Mouse (Mus musculus): ENCODE results near the gene Nod2. TPM values are rescaled to one million over a fixed set of nuclear protein-coding genes. Genes with fewer than 3 reads are reported as not detected.

Nod2 gene
- total RNA-seq (2012; rRNA removed), result 0.42 and 0.50 TPM in 2 replicates
- under 1 TPM in 1 of 2 experiments, not detected in 1; 0.22 TPM for polyA plus RNA-seq (2012; ENCODE audit: insufficient read depth in 1 of 2, insufficient read length in 2 of 2, low read depth in 1 of 2, low replicate concordance in 2 of 2, missing spikeins in 1 of 2)

- H3K79me2 ChIP-seq (ENCODE audit: control insufficient read depth, insufficient read depth, low read length, poor library complexity), result no peaks in the 10 kb centered on the region
- H3K27ac ChIP-seq (ENCODE audit: control insufficient read depth, low read depth, low read length), result no peak within 1 kb of the TSS
- H3K27me3 ChIP-seq (ENCODE audit: control insufficient read depth in 1 of 2, insufficient read depth in 2 of 2, low read length in 2 of 2), result no peaks in the 10 kb centered on the region
- peak within 1 kb of the TSS; percentile 49 for H3K9ac ChIP-seq (ENCODE audit: control insufficient read depth, low read depth, low read length, poor library complexity, severe bottlenecking)
- H3K4me1 ChIP-seq (ENCODE audit: control insufficient read depth in 1 of 2, insufficient read depth in 2 of 2, low read length in 2 of 2), result peaks cover 4 to 13% of the 10 kb centered on the region in 2 experiments; a peak in 3 of 4 replicates
- peak; percentile 83 for DNase-seq (ENCODE audit: low read depth, low spot score)
- H3K36me3 ChIP-seq (ENCODE audit: control insufficient read depth in 1 of 2, insufficient read depth in 2 of 2, low read length in 2 of 2), result no peaks in the 10 kb centered on the region; a peak in 1 of 4 replicates
- H3K4me3 ChIP-seq (ENCODE audit: control insufficient read depth in 1 of 2, insufficient read depth in 1 of 2, low read depth in 2 of 2, low read length in 2 of 2), result peak within 1 kb of the TSS; percentile 57 to 97
- TF ChIP-seq MYC (IDR thresholded peaks at IDR 0.05; ENCODE audit: low read depth, low read length) (no peak), BHLHE40 (IDR thresholded peaks at IDR 0.05; ENCODE audit: borderline replicate concordance, low read depth, low read length) (no peak), TCF12 (IDR thresholded peaks at IDR 0.05; ENCODE audit: low read depth, low read length) (no peak), ZNF384 (IDR thresholded peaks at IDR 0.05; ENCODE audit: low read depth, low read length) (no peak), RAD21 (IDR thresholded peaks at IDR 0.05; ENCODE audit: low read depth, low read length) (no peak), ZMIZ1 (IDR thresholded peaks at IDR 0.05; ENCODE audit: low read depth, low read length) (0 out of 2 replicates have a peak, but pooled peaks have one; percentile 34), POLR2A (IDR thresholded peaks at IDR 0.05; ENCODE audit: control insufficient read depth in 1 of 2, insufficient read depth in 1 of 2, low read depth in 1 of 2, low read length in 2 of 2, poor library complexity in 1 of 2) (0 out of 4 replicates have a peak, but pooled peaks of 1 of the 2 experiments have one; percentile 37), CHD1 (IDR thresholded peaks at IDR 0.05; ENCODE audit: low read depth, low read length) (no peak), POLR2AphosphoS2 (IDR thresholded peaks at IDR 0.05; ENCODE audit: low read length) (no peak), MXI1 (IDR thresholded peaks at IDR 0.05; ENCODE audit: low read depth, low read length) (peak; percentile 53), MEF2A (IDR thresholded peaks at IDR 0.05; ENCODE audit: extremely low read depth, insufficient replicate concordance, low read depth, low read length, poor library complexity, severe bottlenecking) (no peak), MAX (IDR thresholded peaks at IDR 0.05; ENCODE audit: low read length) (no peak), E2F4 (IDR thresholded peaks at IDR 0.05; ENCODE audit: borderline replicate concordance, low read depth, low read length) (no peak), GATA1 (IDR thresholded peaks at IDR 0.05; ENCODE audit: low read depth, low read length) (no peak), SMC3 (IDR thresholded peaks at IDR 0.05; ENCODE audit: low read depth, low read length) (no peak), USF1 (IDR thresholded peaks at IDR 0.05; ENCODE audit: low read depth, low read length) (no peak)
- H3K9me3 ChIP-seq (replicated peaks; ENCODE audit: insufficient read depth, low read length), result no peaks in the 10 kb centered on the region
Measured at GRCm38 (mm10) chr8:88646837-88647778, at the start of gene Nod2. Nod2 (plus strand) TSS chr8:88647315.

- no peaks in the 10 kb centered on the region for H3K4me1 ChIP-seq (ENCODE audit: control insufficient read depth in 1 of 2, insufficient read depth in 2 of 2, low read length in 2 of 2)
- no peaks in the 10 kb centered on the region for H3K79me2 ChIP-seq (ENCODE audit: control insufficient read depth, insufficient read depth, low read length, poor library complexity)
- H3K27me3 ChIP-seq (ENCODE audit: control insufficient read depth in 1 of 2, insufficient read depth in 2 of 2, low read length in 2 of 2), result no peaks in the 10 kb centered on the region
- no peaks in the 10 kb centered on the region for H3K9me3 ChIP-seq (replicated peaks; ENCODE audit: insufficient read depth, low read length)
- no peak for DNase-seq (ENCODE audit: low read depth, low spot score)
- no peaks in the 10 kb centered on the region for H3K36me3 ChIP-seq (ENCODE audit: control insufficient read depth in 1 of 2, insufficient read depth in 2 of 2, low read length in 2 of 2)
- no peak for TF ChIP-seq USF1 (IDR thresholded peaks at IDR 0.05; ENCODE audit: low read depth, low read length)
- no peak for TF ChIP-seq E2F4 (IDR thresholded peaks at IDR 0.05; ENCODE audit: borderline replicate concordance, low read depth, low read length)
- H3K9ac ChIP-seq (ENCODE audit: control insufficient read depth, low read depth, low read length, poor library complexity, severe bottlenecking), result no peak overlapping the region
- H3K27ac ChIP-seq (ENCODE audit: control insufficient read depth, low read depth, low read length), result no peak overlapping the region
- no peak overlapping the region for H3K4me3 ChIP-seq (ENCODE audit: control insufficient read depth in 1 of 2, insufficient read depth in 1 of 2, low read depth in 2 of 2, low read length in 2 of 2)
Measured at GRCm38 (mm10) chr8:88598578-88598977, 48.5 kb upstream of the Nod2 start.
